Mouse (Mus musculus) urinary bladder, postnatal 14 days (tissue): ENCODE measurements around the gene Colca2.

Source experiments
- DNase-seq: peaks from one replicate; pipeline ENCODE4 v3.0.0; 2021; ENCODE audit warnings: low spot score

The Colca2 gene

DNA sequence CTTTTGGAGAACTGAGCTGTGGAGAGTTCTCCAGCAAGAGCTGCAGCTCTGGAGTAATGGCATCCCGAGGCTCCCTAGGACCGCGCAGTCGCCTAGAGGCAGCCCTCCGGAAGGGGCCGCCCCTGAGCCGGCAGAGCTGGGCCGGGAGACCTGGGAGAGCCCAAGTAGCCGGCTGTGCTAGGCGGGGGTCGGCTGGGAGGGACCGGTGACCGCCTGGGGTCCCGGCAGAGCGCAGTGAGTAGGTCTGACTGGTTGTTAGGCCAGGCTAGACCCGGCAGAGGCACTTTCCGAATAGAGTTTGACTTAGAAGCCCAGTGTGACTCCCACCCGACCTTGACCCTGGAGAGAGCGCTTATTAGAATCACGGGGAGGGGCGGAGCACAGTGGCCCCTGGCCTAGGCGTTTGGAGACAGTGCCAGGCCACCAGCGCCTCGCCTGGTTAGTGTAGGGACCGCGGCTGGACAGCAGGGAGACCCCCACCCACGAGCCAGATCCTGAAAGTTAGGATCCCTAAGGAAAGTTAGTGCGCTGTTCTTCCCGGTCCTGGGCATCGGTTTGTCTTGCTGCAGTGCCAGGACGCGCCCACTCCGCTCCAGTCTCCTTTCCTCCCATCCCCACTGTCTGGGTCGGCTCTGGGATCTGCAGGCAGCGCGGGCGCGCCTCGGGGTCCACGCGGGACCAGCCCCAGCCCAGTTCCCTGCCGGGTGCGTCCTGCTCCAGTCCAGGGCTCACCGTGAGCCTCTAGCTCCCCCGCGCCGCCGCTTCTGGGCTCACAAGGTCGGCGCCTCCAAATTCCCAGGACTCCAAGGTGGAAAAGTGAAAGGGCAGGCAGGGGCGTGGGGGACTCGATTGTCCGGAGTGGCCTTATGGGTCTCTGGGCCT is at the start of gene Colca2:
TSS of gene Colca2 (minus strand) at position 70 of the 882 bp plus-strand sequence.
- DNase-seq, result peak; percentile 85

DNA sequence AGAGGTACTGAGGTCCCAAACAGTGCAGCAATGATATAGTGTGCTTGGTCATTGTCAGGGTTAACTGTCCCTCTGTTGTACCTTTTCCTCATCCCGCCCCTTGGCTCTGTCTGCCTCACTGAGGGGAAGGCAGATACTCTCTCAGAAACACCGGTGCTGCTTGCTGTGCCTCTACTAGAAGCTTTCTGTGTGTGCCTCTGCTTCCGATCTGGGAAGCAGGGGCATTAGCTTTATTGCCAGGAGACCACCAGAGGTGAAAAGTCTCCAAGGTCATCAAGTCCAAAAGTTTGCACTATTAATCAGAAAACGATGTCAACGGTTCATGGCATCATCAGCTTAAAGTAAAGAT is 49.2 kb upstream of the Colca2 start:
- no peak for DNase-seq

DNA sequence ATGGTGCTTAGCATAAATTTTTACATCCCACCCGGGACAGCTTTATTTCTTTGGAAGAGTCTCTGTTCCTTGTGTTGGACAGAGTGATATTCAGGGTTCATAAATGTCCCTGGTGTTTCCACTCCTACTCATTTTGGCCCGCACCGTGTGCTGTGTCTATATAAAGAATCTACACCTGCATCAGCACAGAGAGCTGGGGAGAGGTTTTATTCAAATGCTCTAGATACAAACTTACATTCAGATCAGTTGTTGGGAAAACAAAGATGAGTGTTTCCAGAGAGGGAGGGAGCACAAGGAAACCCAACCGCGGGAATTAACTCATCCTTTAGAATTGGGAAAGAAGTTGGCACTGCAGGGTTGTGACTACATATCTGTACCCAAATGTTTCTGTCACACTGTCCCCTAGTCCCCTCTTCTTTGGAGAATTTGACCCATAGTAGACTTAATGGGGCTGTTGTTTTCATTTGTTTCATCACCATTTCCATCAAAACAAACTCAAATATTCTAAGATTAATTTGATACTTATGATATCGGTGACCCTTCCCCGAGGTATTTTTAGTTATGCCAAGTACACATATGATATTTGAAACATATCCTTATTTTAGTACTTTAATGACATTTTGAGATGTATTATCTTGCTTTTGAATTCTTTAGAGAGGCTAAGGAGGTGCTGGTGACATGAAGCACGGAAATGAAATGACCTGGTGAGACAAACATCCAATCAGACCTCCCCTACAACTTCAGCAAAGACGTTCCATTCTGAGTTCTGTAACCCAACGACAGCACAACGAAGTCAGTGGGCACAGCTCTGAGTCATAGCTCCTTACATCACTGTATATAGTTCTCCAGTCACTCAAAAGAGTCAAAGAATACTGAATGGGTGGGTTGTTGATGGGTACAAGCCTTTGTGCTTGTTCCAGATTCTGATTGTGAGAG is 48.5 kb upstream of the Colca2 start:
- no peak for DNase-seq

DNA sequence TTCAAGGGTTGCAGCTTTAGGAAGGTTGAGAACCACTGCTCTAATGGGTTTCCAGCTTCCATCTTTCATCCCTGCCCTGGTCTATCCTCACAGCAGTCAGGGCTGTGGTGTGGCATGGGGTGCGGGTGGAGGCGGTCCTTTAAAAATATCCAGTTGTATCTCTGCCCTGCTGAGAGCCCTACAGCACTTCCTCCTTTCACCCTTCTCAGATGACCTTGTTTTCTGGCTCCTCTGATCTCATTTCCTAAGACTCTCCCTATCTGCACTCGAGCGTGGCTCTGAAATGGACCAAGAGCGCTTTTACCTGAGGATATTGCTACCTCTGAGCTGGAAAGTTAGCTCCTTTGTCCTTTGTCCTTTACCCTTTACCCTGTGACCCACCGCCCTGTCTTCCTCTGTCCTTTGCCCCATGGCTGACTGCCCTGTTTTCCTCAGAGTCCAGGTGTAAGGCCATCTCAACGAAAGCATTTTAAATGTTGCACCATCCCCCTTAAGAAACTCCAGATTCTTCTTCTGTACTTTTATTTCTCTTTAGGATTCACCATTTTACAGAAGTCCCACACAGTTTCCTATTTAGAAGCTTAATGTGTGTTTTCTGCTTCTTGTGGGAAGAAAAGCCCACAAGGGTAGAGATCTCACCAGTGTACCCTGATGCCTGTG is 46.2 kb upstream of the Colca2 start:
- no peak for DNase-seq

DNA sequence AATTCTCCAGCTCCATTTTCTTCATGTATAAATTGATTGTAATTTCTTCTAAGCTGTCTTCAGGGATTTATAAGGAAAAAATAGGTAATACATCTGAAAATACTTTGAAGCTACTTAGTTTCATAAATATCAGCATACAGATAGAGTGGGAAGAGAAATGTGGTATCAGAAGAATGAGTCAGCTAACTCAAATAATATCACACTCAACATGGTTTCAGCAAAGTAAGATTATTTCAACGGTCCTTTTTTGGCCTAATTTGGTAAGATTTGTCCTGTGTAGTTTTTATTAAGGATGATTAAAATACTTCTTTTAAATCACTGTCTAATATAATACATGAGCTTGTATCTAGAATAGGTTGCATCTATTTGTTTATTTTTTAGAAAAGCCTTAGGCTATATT is 41.7 kb upstream of the Colca2 start:
- no peak for DNase-seq

DNA sequence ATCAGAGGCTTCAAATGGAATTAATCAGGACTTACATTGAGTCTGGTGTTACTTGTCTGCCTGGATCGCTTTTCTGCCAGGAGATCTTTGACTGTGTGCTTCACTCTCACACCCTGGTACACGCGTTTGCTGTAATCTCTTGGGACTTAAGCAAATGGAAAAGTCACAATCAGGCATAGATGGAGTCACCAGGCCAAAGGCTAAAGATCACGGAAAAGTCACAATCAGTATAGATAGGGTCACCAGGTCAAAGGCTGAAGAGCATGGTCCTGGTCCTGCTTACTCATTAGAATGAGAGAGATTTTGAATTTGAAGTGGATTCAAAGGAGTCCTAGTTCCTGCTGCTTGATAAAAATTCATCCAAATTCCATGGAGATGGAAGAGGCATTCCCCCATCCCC is 39.9 kb upstream of the Colca2 start:
- no peak for DNase-seq

DNA sequence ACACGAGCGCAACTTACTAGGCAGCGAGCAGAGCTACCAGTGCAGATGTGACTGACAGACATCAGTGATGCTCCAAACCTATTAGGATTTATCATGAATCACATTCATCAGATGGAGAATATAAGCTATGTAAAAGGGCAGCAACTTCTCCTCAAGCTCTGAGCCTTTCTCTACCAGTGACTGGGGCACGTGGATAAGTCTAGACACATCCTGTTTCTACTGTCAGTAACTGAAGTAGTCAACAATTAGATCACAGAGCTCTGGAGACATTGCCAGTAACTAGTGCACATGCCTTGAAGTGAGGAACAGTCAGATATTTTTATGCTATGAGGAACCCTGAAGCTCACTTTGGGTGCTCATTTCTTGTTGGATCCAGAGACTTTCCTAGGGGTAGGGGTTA is 39.0 kb upstream of the Colca2 start:
- DNase-seq, result no peak

DNA sequence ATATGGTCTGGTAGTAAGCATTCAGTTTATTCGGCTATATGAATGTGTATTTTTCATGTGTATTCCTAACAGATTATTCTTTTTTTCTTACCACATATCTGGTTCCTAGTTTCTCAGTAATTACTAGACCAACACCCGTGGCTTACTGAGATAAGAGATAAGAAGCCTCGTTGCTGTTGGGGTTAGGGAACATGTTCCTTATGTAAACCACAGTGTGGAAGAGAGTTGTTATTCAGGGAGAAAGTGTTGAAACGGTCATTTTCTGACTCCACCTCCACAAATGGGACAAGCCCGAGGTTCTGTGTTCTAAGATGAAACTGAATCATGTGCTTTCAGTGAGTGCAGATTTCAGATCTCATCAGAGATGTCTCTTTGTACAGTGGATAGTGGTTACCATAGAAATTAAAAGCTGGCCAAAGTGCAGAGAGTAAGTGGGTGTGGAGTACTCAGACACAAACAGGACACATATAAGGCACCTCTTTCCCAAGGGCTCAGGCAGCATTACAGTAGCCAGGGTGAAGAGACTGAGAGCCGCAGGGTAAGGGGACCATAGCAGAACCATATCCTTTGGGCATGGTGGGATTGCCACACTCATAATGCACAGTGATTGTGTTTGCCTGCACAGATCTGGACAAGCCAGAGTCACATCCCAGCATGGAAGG is 37.2 kb upstream of the Colca2 start:
- no peak for DNase-seq

DNA sequence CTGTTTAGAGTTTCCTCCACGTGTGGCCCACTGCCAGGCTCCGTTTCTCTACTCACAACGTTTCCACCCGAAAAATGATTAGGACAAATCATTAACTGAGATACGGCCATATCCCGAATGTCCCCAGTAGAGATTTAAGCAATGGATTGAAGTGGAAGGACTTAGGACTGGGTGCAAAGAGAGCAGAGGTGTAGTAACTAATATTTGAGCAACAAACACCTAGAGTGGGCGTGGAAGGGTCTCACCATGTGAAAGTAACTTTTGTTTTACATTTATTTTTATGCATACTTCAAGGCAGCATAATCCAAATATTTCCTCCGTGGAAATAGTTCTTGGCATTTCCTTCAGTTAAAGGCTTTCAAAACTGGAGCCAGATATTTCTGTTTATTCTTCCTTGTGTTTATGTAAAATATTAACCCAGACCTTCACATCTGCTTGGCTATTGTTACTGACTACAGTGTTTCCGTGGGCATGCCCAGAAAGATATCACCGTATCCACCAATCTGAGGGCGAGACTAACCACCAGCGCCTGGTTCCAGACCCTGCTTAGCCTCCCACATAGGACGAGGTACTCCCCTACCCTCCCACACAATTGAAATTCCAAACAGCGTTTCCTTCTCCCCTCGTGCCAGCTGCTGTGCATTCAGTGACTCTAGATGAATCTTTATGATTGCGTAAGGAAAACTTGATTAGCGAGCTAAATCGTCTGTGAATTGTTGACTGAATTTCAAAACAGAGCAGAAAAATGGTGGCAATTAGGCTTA is 34.4 kb upstream of the Colca2 start:
- DNase-seq, result peak; percentile 14

DNA sequence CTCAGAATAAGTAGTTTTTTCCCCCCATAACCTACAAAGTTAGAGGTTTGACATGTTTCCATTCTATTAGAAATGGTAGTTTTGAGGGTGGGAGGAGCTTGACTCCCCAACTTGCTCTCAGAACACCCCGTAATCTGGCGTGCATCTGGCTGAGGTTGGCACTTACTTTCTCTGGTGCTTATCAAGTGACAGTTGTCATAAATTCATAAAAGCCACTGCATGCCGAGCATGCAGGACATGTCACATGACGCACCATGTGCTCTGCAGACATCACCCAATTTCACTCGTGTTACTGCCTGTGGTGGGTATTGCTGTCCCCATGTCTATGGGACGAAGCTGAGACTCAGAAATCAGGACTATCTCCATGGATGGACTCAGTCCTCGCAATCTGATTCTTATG is 32.1 kb upstream of the Colca2 start:
- no peak for DNase-seq

DNA sequence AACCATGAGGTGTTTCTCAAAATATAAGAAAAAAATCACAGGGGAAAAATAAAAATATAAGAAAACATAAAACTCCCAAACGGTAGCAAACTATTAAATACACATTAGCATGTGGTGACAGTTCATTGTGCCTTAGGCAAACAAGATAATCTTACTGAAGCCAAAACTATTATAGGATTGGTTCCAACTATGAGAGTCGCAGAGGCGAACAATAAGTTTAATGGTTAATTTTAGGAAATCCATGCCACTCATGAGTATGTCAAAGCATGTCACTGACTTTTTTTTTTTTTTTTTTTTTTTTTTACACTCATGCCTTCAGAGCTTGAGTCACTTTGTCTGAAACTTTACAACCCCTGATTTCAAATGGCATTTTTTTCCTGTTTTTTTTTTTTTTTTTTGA is 28.0 kb upstream of the Colca2 start:
- DNase-seq, result no peak

DNA sequence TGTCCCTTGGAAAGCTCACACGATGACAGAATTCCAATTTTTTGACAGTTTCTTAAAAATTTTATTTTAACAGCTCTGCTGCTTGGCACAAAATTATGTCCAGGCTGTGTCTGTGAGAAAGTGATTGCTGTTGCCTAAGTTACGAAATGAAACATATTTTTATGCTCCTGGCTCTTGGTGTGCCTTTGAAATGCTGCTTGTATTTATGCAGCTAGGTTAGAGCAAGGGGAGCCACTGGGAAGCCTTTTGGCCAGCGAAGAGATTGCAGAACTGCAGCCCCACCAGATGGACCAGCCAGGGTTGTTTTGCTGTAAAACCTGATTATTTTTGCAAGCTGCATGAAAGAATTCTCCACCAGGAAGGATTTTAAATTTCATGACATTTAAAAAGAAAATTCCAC is 26.8 kb upstream of the Colca2 start:
- no peak for DNase-seq

DNA sequence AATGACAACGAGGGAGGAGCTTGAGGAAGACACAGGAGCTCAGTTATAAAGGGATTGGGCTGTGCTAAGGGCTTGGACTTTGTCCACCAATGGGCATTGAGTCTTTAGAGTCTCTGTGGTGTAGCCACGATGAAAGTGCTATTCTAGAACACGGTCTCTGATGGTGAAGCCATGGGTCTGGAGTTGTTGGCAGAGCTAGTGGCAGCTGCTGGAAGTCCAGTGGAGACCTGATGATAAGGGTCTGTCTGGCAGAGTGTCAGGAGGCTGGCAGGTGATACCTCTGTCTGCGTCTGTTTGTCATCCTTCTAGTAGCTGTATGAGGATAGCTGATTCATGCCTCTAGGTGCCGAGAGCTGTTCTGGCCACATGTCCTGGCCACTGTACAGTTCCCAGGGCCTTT is 25.6 kb upstream of the Colca2 start:
- DNase-seq, result no peak

DNA sequence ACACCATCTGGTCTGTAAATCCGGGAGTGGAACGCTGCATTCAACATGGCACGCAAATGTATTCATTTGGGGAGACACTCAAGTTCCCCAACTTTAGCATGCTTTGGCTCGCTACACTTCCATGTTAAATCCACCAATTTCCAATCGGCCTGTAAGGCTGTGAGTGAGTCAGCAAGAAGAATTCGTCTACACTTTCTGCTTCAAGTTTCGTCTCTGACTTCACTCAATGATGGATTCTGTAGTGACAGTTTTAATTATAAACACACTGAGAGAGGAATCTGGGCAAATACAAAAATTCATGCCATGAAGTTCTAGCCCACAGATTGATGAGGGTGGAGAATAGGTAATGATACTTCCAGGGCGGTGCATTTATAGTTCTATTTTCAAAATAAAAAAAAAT is 15.2 kb upstream of the Colca2 start:
- no peak for DNase-seq

DNA sequence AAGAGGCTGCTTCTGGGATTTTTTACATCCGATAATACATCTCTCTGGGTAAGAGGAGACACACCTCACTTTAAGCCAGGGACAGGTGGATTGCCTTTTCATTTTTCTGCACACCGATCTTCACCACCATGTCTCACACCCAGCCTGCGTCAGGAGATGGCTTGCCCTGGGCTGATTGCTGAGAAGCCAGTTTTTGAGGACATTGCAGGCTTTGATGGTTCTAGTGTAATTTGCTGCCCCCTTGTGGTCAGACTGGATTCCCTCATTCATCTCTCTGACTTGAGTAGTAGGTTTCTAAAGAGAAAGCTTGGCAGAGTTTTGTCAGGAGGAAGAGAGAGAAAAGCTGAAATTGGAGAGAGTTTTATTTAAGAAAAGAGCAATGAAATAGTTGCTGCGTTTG is 14.3 kb upstream of the Colca2 start:
- peak; percentile 80 for DNase-seq

DNA sequence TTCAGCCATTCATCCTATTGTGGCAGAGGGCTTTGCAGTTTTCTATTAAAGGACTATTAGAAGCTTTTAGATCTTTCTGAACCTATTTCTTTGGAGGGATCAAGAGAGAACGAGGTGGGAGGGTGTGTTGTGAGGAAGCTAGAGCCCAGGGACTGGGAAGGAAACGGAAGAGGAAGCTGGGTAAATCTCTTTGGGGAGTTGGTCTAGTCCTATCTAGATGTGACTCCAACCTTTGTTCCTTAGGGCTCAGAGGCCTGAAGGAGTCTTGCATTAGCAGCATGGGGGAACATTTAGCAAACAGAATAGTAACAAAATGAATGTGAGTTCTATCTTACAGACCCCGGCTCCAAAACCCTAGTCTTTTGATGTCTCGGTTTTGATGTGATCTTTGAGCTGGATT is 12.6 kb upstream of the Colca2 start:
- no peak for DNase-seq

DNA sequence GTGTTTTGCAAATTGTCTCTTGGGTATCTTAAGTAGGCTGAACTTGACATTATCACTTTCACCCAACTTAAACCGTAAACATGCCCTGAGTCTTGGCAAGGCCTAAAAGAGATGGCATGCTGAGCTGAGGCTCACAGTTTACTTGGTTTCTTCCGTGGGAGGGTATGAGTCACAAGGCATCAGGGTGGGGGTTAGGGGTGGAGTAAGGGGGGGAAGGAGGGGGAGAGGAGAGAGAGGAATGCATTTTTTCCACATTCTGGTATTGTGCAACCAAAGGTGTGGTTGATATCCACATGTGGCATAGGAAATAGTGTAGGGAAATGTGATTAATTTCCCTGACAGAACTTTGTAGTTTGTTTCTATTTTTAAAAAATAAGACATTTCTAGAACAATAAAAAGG is 7.7 kb upstream of the Colca2 start:
- DNase-seq, result peak; percentile 36

DNA sequence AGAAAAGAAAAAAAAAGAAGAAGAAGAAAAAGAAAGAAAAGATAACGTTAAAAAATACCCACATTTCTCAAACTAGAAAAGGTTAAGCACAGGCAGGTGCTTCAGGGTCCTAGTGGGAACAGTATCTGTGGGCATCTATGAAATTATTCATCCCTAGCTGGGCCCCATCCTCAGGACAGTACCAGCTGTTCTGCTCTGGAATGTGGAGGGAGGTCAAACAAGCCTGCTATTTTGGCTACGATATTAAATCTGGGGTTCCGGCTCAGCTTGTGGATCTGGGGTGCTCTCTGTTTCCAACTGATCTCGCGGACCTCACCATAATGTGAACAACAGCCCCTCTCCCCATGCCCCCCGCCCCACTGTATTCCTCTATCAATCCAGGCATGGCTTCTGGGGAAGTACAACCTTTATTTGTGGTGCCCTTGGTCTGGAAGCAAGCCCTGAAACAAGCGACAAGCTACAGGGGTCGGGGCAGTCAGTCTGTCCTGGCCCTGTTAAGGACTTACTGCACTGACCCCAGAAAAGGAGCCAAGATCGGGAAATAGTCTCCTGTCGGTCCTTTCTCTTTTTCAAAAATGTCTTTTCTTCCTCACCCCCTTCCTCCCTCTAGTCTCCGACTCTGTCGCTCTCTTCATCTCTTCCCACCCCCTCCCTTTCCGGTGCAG is 403 bp downstream of the Colca2 start:
- no peak for DNase-seq

DNA sequence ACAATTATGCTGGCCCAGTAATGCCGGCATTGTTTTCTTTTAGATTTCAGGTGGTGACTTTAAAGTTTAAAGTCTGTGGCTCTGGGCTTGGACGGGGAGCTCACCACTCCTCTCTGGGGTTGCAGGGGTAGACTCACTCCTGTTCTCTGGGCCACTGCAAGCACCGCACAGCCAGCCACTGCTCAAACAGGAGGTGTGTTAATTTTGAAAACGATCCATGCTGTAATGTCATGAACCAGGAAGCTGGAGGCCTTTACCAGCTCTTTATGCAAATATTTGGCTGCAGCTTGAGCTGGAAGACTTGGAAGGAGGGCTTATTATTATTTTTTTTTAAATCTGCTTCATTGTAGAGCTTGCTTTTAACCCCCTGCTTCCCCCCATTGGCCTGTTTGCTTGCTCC is 3.7 kb downstream of the Colca2 start:
- peak; percentile 35 for DNase-seq

DNA sequence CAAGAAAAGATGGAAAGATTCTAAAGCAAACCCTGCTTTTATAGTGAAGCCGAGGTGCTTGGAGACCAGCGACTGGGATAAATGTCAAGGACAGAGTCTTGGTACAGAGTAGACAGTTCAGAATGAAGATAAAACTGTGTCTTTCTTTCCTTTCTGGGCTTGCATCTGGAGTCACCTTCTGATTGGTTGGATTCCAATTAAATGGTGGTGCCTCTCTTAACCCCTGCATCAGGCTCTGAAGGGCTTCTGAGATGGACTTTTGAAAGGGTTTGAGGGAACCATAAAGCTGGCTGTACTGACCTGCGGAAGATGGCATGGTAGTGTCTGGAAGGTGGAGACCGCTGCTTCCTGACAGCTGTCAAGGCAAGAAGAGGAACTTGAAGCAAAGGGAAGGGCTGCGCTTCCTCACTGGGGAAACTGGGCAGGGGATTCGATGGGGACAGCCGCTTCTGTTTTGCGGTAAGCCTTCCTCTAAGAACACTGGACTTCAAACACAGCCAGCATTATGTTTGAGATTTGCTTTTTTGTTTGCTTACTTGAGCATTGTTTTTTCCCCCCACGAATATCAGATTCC is 4.7 kb downstream of the Colca2 start:
- no peak for DNase-seq
